Mouse (Mus musculus) neural tube, embryonic 11.5 days (tissue): ENCODE measurements at regions not wholly inside any gene's neighbourhood (a gene's known extent, or its start where the extent isn't known, plus 50 kb on each side); places are given as distances from the start of the nearest gene placed in this dataset.

Source experiments
- ATAC-seq: fragments of 200-750 bp; cut with Nextera tagmentation; 2 replicates; pipeline ENCODE4 v1.8.0; 2017; ENCODE audit warnings: moderate number of reproducible peaks, mild to moderate bottlenecking, moderate TSS enrichment, moderate library complexity; ENCODE audit not compliant: insufficient read depth, low FRiP score, low TSS enrichment
- DNase-seq: peaks from one replicate; pipeline ENCODE4 v3.0.0-alpha.2; 2015; ENCODE audit warnings: low spot score
- H3K27ac ChIP-seq: fragments of 300-500 bp; sonication (generic); 2 replicates; pipeline ENCODE4 v1.5.1; 2014; ENCODE audit warnings: low read depth, mild to moderate bottlenecking, low read length
- H3K27me3 ChIP-seq: fragments of 300-500 bp; sonication (generic); 2 replicates; pipeline ENCODE4 v1.6.1; 2014; ENCODE audit warnings: mild to moderate bottlenecking, low read length, mixed read lengths; ENCODE audit not compliant: control insufficient read depth, insufficient read depth
- H3K36me3 ChIP-seq: fragments of 300-500 bp; sonication (generic); 2 replicates; pipeline ENCODE4 v1.6.1; 2014; ENCODE audit warnings: mild to moderate bottlenecking, low read length, moderate library complexity, mixed read lengths; ENCODE audit not compliant: control insufficient read depth, insufficient read depth
- H3K4me1 ChIP-seq: fragments of 300-500 bp; sonication (generic); 2 replicates; pipeline ENCODE4 v1.6.1; 2014; ENCODE audit warnings: low read length, mixed read lengths; ENCODE audit not compliant: control insufficient read depth, insufficient read depth
- H3K4me2 ChIP-seq: fragments of 300-500 bp; sonication (generic); 2 replicates; pipeline ENCODE4 v1.6.1; 2014; ENCODE audit warnings: low read depth, mild to moderate bottlenecking, moderate library complexity
- H3K4me3 ChIP-seq: fragments of 300-500 bp; sonication (generic); 2 replicates; pipeline ENCODE4 v1.5.1; 2014; ENCODE audit warnings: low read depth, low read length
- H3K9ac ChIP-seq: fragments of 300-500 bp; sonication (generic); 2 replicates; pipeline ENCODE4 v1.6.1; 2014; ENCODE audit warnings: mild to moderate bottlenecking, low read length
- H3K9me3 ChIP-seq: fragments of 300-500 bp; sonication (generic); 2 replicates; pipeline ENCODE4 v1.6.1; 2016; ENCODE audit warnings: low read length; ENCODE audit not compliant: control insufficient read depth
- WGBS: fragments of 180-500 bp; shearing (Covaris S2); extraction: QIAGEN DNeasy Blood & Tissue Kit; methylation state at CpG from one replicate; pipeline ENCODE4 v1.1.7; 2014; 5-methylcytosine and 5-hydroxymethylcytosine counted together

DNA sequence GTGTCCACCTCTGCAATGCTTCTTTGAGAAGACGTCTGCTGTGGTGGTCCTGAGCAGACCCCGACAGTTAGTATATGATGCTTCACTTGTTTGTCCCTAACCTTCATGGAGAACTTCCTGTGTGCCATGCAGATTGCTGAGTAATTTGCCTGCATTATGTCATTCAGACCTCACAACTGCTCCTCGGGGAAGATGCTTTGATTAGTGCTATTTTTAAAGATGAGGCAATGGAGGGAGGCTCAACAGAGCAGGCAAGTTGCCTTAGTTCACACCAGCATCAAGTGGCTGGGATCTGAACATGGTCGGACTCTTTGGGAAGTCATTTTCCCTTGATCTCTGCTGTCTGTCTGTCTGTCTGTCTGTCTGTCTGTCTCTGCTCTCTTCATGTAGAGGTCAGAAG lies 95.5 kb upstream of the Lrig1 start:
- Histone ChIP-seq H3K9ac (no peak overlapping the region), H3K27ac (no peak overlapping the region), H3K27me3 (no peaks in the 10 kb centered on the region), H3K36me3 (no peaks in the 10 kb centered on the region), H3K4me1 (no peaks in the 10 kb centered on the region), H3K9me3 (no peaks in the 10 kb centered on the region), H3K4me2 (no peak overlapping the region), H3K4me3 (no peak overlapping the region)
- 85% methylated on average over 4 of the region's 4 CpGs for WGBS
- DNase-seq (no peak), ATAC-seq (no peak)

DNA sequence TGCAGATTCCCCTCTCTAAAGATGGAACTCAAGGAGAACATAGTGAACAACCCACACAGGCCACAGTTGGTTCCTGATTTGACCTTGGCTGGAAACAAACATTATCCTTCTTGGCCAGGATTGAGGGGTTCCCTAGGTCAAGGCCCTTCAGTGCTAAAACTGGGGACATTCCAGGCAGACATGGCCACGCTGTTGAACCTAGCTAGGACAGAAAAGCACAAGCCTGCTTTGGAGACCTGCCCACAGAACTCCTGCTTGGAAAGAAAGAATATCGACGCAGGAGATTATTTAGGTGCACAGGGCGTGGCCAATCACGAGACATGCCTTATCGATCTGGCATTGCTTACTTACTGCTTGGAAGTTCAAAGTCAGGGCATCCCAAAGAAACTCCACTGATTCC lies 93.6 kb upstream of the Lrig1 start:
- Histone ChIP-seq H3K27ac (no peak overlapping the region), H3K4me3 (no peak overlapping the region), H3K9ac (no peak overlapping the region), H3K4me2 (no peak overlapping the region), H3K27me3 (no peaks in the 10 kb centered on the region), H3K9me3 (no peaks in the 10 kb centered on the region), H3K4me1 (no peaks in the 10 kb centered on the region), H3K36me3 (no peaks in the 10 kb centered on the region)
- DNase-seq (no peak), ATAC-seq (no peak)
- 89% methylated on average over 6 of the region's 6 CpGs for WGBS

DNA sequence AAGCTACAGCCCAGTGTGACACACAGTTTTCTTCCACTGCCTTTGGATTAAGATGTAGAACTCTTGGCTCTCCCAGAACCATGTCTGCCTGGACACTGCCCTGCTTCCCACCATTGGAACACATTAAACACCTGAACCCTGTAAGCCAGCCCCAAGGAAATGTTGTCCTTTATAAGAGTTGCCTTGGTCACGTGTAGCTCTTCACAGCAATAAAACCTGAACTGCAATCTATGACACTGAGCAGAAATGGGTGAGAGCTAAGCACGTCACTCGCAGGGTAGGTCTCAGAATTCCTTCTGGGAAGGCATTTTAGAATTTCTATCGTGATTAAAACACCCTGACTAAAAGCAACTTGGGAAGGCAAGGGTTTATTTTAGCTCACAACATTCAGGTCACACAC lies 92.4 kb upstream of the Lrig1 start:
- Histone ChIP-seq H3K27me3 (no peaks in the 10 kb centered on the region), H3K36me3 (no peaks in the 10 kb centered on the region), H3K9me3 (no peaks in the 10 kb centered on the region), H3K4me1 (no peaks in the 10 kb centered on the region), H3K4me2 (no peak overlapping the region), H3K4me3 (no peak overlapping the region), H3K9ac (no peak overlapping the region), H3K27ac (no peak overlapping the region)
- WGBS: 82% methylated on average over 4 of the region's 4 CpGs
- ATAC-seq (no peak), DNase-seq (no peak)

DNA sequence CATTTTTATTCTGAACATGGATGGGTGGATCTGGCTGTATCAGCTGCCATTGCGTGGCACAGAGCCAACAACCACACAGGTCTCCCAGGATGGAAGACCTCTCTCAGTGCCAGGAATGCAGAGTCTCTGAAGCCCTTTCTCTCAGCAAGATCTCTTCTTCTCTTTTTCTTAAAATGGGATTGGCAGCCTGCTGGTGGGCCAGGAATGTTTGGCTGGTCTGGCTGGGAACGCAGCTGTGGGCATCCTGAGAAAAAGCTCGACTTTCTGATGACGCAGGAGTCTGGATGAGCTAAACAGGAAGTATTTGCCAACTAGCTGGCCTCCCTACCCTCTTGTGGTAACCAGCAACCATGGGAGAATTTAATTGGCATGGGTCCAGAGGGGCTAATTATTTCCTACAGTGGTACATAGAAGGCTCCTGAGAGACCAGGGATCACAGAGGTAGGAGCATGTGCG lies 89.4 kb upstream of the Lrig1 start:
- 77% methylated on average over 5 of the region's 5 CpGs for WGBS
- Histone ChIP-seq H3K4me2 (no peak overlapping the region), H3K9ac (no peak overlapping the region), H3K4me3 (no peak overlapping the region), H3K27ac (no peak overlapping the region), H3K4me1 (no peaks in the 10 kb centered on the region), H3K36me3 (no peaks in the 10 kb centered on the region), H3K27me3 (no peaks in the 10 kb centered on the region), H3K9me3 (no peaks in the 10 kb centered on the region)
- no peak for DNase-seq
- ATAC-seq: no peak

DNA sequence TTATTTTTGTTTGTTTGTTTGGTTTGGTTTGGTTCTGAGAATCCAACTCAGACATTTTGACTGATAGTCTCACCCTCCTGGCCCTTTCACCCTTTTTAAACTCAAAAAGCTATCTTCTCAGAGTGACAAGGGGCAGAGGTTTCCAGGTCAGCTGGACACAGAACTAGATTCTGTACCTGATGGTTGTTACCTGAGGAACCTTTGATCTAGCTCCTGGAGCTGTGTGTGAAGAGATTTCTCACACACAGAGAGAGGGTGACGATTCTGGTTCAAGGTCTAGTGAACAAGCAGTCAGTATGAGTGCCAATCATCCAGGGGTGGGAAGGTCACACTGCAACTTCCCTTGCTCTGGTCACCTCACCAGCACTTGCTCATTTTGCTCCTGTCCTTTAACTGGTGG lies 83.5 kb upstream of the Lrig1 start:
- Histone ChIP-seq H3K9me3 (no peaks in the 10 kb centered on the region), H3K27me3 (no peaks in the 10 kb centered on the region), H3K4me1 (no peaks in the 10 kb centered on the region), H3K4me2 (no peak overlapping the region), H3K4me3 (no peak overlapping the region), H3K36me3 (no peaks in the 10 kb centered on the region), H3K27ac (no peak overlapping the region), H3K9ac (no peak overlapping the region)
- no peak for ATAC-seq
- no peak for DNase-seq
- WGBS: 89% methylated on average over 1 of the region's 1 CpGs

DNA sequence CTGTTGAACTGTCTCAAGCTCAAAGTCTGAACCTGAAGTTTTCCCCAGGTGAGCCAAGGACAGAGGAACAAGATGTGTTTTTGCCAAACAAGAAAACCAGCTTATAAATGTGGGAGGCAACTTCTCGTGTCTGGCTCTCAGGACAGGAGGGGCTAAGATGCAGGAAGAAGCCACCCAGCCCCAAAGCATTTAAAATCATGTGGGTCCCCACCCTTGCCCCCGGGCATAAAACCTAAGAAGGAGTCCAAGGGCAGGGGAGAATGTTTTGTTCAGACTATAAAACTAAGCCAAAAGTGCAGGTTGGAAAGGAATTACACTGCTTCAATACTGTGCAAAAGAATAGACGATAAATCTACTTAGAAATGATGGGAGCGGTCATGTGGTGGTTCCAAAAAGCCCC lies 80.7 kb upstream of the Lrig1 start:
- DNase-seq (no peak), ATAC-seq (no peak)
- no peak overlapping the region for H3K4me3 ChIP-seq
- H3K4me2 ChIP-seq: no peak overlapping the region
- H3K9ac ChIP-seq: no peak overlapping the region
- 82% methylated on average over 4 of the region's 4 CpGs for WGBS
- H3K36me3 ChIP-seq: no peaks in the 10 kb centered on the region
- H3K4me1 ChIP-seq: no peaks in the 10 kb centered on the region
- H3K27me3 ChIP-seq: no peaks in the 10 kb centered on the region
- H3K27ac ChIP-seq: no peak overlapping the region
- H3K9me3 ChIP-seq: no peaks in the 10 kb centered on the region

DNA sequence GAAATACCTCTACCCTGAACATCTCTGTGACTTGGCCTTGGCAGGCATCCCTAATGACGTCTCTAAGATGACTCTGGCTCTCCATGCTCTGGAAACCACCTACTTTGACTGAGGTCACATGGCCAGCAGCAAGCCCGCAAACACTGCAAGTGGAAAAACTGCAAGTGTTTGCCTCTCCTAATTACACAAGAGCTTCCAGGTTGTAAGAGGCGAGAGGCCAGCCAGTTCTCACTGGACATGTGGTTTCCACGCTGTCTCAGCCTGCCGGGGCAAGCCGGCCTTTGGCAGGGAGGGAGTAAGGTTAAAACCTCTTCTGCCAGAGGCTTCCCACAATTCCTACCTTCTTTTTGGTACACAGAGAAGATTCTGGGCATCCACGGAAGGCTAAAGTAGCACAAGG lies 79.9 kb upstream of the Lrig1 start:
- H3K27ac ChIP-seq: no peak overlapping the region
- no peaks in the 10 kb centered on the region for H3K36me3 ChIP-seq
- WGBS: 73% methylated on average over 7 of the region's 7 CpGs
- no peaks in the 10 kb centered on the region for H3K4me1 ChIP-seq
- no peak for ATAC-seq
- H3K4me2 ChIP-seq: no peak overlapping the region
- no peaks in the 10 kb centered on the region for H3K27me3 ChIP-seq
- DNase-seq: no peak
- H3K9me3 ChIP-seq: no peaks in the 10 kb centered on the region
- H3K4me3 ChIP-seq: no peak overlapping the region
- H3K9ac ChIP-seq: no peak overlapping the region

DNA sequence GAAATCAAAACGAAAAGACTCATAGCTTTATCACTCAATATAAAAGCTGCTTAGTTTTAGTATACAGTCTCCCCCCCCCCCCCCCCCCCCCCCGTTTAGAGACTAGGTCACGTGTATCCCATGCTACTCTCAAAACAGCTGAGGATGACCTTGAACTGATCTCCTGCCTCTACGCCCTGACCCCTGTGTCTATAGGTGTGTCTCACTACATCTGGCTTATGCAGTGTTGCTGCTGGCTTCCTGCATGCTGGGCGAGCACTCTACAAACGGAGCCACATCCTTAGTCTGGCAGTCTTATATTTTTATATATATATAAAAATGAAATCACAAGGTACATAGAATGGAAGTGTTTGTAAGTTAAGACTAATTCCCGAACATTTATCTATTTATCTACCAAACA lies 79.3 kb upstream of the Lrig1 start:
- Histone ChIP-seq H3K36me3 (no peaks in the 10 kb centered on the region), H3K4me3 (no peak overlapping the region), H3K4me2 (no peak overlapping the region), H3K9ac (no peak overlapping the region), H3K9me3 (no peaks in the 10 kb centered on the region), H3K4me1 (0 out of 2 replicates have a peak, but pooled peaks cover 1% of the 10 kb centered on the region), H3K27ac (no peak overlapping the region), H3K27me3 (no peaks in the 10 kb centered on the region)
- DNase-seq (no peak), ATAC-seq (no peak)
- WGBS: 74% methylated on average over 7 of the region's 7 CpGs

DNA sequence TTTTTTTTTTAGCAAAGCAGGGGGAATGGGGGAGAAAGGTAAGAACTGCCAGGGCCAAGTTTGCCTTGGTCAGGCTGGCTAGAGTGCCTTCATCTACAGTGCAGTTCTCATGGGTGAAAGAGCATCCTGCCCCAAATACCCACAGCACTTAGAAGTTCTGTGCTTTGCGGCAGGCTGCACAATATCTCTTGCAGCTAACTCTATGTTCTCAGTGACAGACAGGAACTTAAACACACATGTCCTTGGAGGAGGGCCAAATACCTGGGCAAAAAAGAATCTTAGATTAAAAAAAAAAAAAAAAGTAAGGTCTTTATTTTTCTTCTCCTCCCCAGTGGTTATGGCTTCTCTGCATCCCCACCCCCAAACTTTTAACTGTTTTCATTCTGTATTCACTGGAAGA lies 78.8 kb upstream of the Lrig1 start:
- Histone ChIP-seq H3K4me3 (no peak overlapping the region), H3K4me2 (no peak overlapping the region), H3K9me3 (no peaks in the 10 kb centered on the region), H3K4me1 (0 out of 2 replicates have a peak, but pooled peaks cover 3% of the 10 kb centered on the region), H3K9ac (no peak overlapping the region), H3K27me3 (no peaks in the 10 kb centered on the region), H3K36me3 (no peaks in the 10 kb centered on the region), H3K27ac (no peak overlapping the region)
- WGBS: 81% methylated on average over 1 of the region's 1 CpGs
- no peak for DNase-seq
- ATAC-seq: no peak
